Mouse (Mus musculus) brain, adult 10 weeks (tissue): ENCODE data around the gene Gabrr3. TPM values are rescaled to one million over a fixed set of nuclear protein-coding genes. Genes with fewer than 3 reads are reported as not detected.

ENCODE experiments used
- polyA plus RNA-seq: library from polyadenylated mRNA; stranded (reverse); fragments of 350-450 nt; fragmentation: Illumina TruSeq; extraction: RNeasy Lipid Tissue Mini Kit (QIAGEN cat#74804); gene quantifications from one replicate; pipeline ENCODE4 v1.2.3, GENCODE M21; 2015; ENCODE audit warnings: low read depth, low replicate concordance

Gabrr3 gene
- not detected for polyA plus RNA-seq

GRCm38 (mm10) chr16:59407032-59407431 is at the start of gene Gabrr3:
Gene Gabrr3 (plus strand): TSS chr16:59407332.

DNA sequence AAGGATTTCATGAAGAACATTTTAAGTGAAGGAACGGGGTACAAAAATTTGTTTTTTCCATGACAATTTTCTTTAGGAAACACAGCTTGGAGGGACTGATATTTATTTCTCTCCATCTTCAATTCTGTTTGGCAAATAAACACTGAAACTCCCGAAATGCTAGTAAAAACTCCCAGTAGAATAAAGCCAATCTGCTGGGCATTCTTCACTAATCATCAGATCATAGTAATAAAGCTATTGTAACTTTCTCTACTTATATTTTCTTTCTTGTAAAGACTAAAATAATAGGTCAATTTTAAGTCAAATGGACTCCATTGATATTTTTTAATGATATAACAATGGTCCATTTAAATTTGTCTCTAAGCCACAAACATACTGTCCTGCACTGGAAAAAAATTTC is 43.2 kb upstream of the Gabrr3 start, which contains the start of gene Olfr209:
Olfr209 (minus strand) TSS at position 101 of the 400 bp plus-strand sequence.

DNA sequence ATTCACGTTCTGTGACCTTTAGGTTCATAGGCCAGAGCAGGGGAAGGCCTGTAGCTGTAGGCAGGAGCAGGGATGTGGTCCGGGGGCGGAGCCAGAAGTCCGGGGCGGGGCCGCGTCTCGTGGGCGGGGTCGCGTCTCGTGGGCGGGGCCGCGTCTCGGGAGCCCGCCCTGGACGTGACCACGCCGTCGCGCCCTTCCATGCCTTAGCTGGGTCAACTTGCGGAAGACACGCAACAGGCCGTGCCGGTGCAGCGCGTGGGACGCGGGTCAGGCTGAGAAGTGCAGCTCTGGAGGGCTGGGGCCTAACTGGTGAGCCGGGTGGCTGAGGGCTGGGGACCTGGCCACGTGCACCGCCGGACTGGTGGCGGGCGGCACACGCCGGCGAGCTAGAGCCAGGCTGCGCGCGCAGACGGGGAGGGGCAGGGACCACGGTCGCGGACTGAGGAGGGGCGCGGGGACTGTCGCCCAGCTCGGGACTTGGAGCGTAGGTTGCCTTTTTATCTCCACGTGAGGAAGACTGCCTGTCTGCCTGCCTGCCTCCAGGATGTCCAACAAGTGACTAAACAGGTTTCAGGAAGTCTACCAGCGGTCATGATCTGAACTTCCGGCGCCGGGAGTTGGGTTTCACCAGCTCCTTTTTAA is 64.6 kb downstream of the Gabrr3 start, which contains the start of gene Riox2:
Riox2 (plus strand) TSS at position 139 of the 642 bp plus-strand sequence.

Other genes starting within 250 kb of the Gabrr3 start
- not detected for gene Olfr196, start 236.9 kb upstream of the Gabrr3 start, polyA plus RNA-seq
- not detected for gene Olfr198, start 203.8 kb upstream of the Gabrr3 start, polyA plus RNA-seq
- gene Olfr199, start 187.6 kb upstream of the Gabrr3 start, polyA plus RNA-seq, result not detected
- not detected for gene Olfr201, start 134.7 kb upstream of the Gabrr3 start, polyA plus RNA-seq
- not detected for gene Olfr202, start 120.5 kb upstream of the Gabrr3 start, polyA plus RNA-seq
- not detected for gene Olfr203, start 108.5 kb upstream of the Gabrr3 start, polyA plus RNA-seq
- gene Olfr204, start 89.1 kb upstream of the Gabrr3 start, polyA plus RNA-seq, result not detected
- not detected for gene Olfr205, start 76.2 kb upstream of the Gabrr3 start, polyA plus RNA-seq
- not detected for gene Olfr206, start 58.1 kb upstream of the Gabrr3 start, polyA plus RNA-seq
- not detected for gene Olfr209, start 43.3 kb upstream of the Gabrr3 start, polyA plus RNA-seq
- 14.5 TPM for gene Riox2, start 64.4 kb downstream of the Gabrr3 start, polyA plus RNA-seq
- gene Crybg3, start 193.6 kb downstream of the Gabrr3 start, polyA plus RNA-seq, result 4.4 TPM
- 52.2 TPM for gene Arl6, start 232.1 kb downstream of the Gabrr3 start, polyA plus RNA-seq